13 mouse cellular contexts compared by ENCODE assay signal in the genomic region with DNA sequence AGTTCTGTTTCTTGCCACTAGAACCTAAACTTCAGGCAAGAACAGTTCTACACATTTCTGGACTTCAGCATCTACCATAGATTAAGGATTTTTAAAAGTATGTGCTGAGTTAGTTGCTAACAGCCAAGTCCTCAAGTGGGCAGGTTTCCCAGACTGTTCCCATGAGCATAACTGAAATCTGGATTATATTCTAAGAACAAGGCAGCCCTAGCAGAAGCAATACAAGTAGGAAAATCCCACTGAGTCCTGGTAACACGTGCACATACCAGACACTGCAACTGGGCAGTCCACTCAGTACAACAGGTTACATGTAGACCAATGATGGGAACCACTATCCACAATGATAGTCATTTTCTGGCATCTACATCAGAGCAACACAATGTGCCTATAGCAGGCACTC. TPM values are rescaled to one million over a fixed set of nuclear protein-coding genes. Genes with fewer than 3 reads are reported as not detected.
DNase-seq lines count a peak whose midpoint lies in the region; ATAC-seq and TF ChIP-seq lines count a peak whose summit lies in the region.
"Had no signal": no experiment of that assay in that cellular context is flagged by ENCODE, and none has a peak within 500 bp of the region (broad histone marks: within the 10 kb centered on the region; RNA-seq: fewer than 3 reads in every experiment).

No protein-coding gene starts in this region.

- no peak for TF ChIP-seq POLR2A in liver, adult 2 months (IDR thresholded peaks at IDR 0.05; ENCODE audit: extremely low read depth, insufficient read depth, low read length)

- WGBS in liver, adult 2 months: 90% methylated on average over 1 of the region's 1 CpGs
- 89% methylated on average over 1 of the region's 1 CpGs for WGBS in heart, embryonic 10.5 days
- WGBS in stomach, embryonic 16.5 days: 85% methylated on average over 1 of the region's 1 CpGs
- 77% methylated on average over 1 of the region's 1 CpGs for WGBS in midbrain, embryonic 15.5 days

- no peak for TF ChIP-seq CTCF in liver, adult 2 months (IDR thresholded peaks at IDR 0.05; ENCODE audit: low read depth, low read length)

- H3K27me3 ChIP-seq in liver, adult 2 months (ENCODE audit: control insufficient read depth, insufficient read depth, low read length): no peaks in the 10 kb centered on the region
- H3K27me3 ChIP-seq in heart, embryonic 10.5 days (ENCODE audit: insufficient read depth, poor library complexity, severe bottlenecking): no peaks in the 10 kb centered on the region
- no peaks in the 10 kb centered on the region for H3K27me3 ChIP-seq in stomach, embryonic 16.5 days (ENCODE audit: control insufficient read depth, insufficient read depth, low read length)
- no peaks in the 10 kb centered on the region; the same call in 1 of the 2 replicates for H3K27me3 ChIP-seq in midbrain, embryonic 15.5 days (replicated peaks)
- H3K27me3 ChIP-seq: embryonic facial prominence, embryonic 15.5 days; hindbrain, embryonic 12.5 days; limb, embryonic 15.5 days; neural tube, embryonic 12.5 days had no signal

- H3K4me1 ChIP-seq in liver, adult 2 months (ENCODE audit: control insufficient read depth, insufficient read depth, low read length): peaks cover 31% of the 10 kb centered on the region
- peaks cover 43% of the 10 kb centered on the region for H3K4me1 ChIP-seq in heart, embryonic 10.5 days
- H3K4me1 ChIP-seq in stomach, embryonic 16.5 days (ENCODE audit: control insufficient read depth, insufficient read depth, low read length): peaks cover 16% of the 10 kb centered on the region
- H3K4me1 ChIP-seq in midbrain, embryonic 15.5 days: peaks cover 3% of the 10 kb centered on the region

- H3K4me2 ChIP-seq in stomach, embryonic 16.5 days (ENCODE audit: low read depth, low read length): no peak overlapping the region
- H3K4me2 ChIP-seq in midbrain, embryonic 15.5 days: no peak overlapping the region
- H3K4me2 ChIP-seq: embryonic facial prominence, embryonic 15.5 days; hindbrain, embryonic 12.5 days; limb, embryonic 15.5 days; neural tube, embryonic 12.5 days had no signal

- ATAC-seq in frontal cortex, adult (ENCODE audit: low TSS enrichment): peak; percentile 35
- no peak for ATAC-seq in stomach, embryonic 16.5 days (ENCODE audit: insufficient read depth, low FRiP score)
- no peak for ATAC-seq in midbrain, embryonic 15.5 days (replicated peaks)

- H3K79me2 ChIP-seq in liver, adult 2 months (ENCODE audit: control insufficient read depth, insufficient read depth, low read length): peaks cover 39% of the 10 kb centered on the region; the same call in 1 of the 2 replicates

- no peaks in the 10 kb centered on the region for H3K9me3 ChIP-seq in heart, embryonic 10.5 days
- H3K9me3 ChIP-seq in stomach, embryonic 16.5 days (replicated peaks; ENCODE audit: control insufficient read depth, low read length): no peaks in the 10 kb centered on the region
- no peaks in the 10 kb centered on the region for H3K9me3 ChIP-seq in midbrain, embryonic 15.5 days
- H3K9me3 ChIP-seq: embryonic facial prominence, embryonic 15.5 days; hindbrain, embryonic 12.5 days; limb, embryonic 15.5 days; neural tube, embryonic 12.5 days had no signal

- no peak for DNase-seq in frontal cortex, postnatal 10 days (ENCODE audit: low spot score in 2 of 2)
- no peak for DNase-seq in liver, adult 2 months (ENCODE audit: extremely low read depth, low read depth, low spot score)
- DNase-seq in liver: no peak
- DNase-seq in heart, embryonic 10.5 days (ENCODE audit: low spot score): no peak
- no peak for DNase-seq in cerebellum, adult 11-12 months
- DNase-seq: cerebellum, adult 8-10 months had no signal

- no peak overlapping the region for H3K4me3 ChIP-seq in liver, adult 2 months (ENCODE audit: insufficient read depth, low read depth, low read length)
- no peak overlapping the region for H3K4me3 ChIP-seq in heart, embryonic 10.5 days
- H3K4me3 ChIP-seq in stomach, embryonic 16.5 days (replicated peaks; ENCODE audit: low read length): no peak overlapping the region
- no peak overlapping the region for H3K4me3 ChIP-seq in midbrain, embryonic 15.5 days
- H3K4me3 ChIP-seq: embryonic facial prominence, embryonic 15.5 days; hindbrain, embryonic 12.5 days; limb, embryonic 15.5 days; neural tube, embryonic 12.5 days had no signal

- H3K36me3 ChIP-seq in liver, adult 2 months (ENCODE audit: control insufficient read depth, insufficient read depth, low read length): no peaks in the 10 kb centered on the region; the same call in 1 of the 2 replicates
- H3K36me3 ChIP-seq in heart, embryonic 10.5 days: peaks cover 10% of the 10 kb centered on the region; the same call in 1 of the 2 replicates
- no peaks in the 10 kb centered on the region for H3K36me3 ChIP-seq in stomach, embryonic 16.5 days (ENCODE audit: control insufficient read depth, insufficient read depth, low read length)
- no peaks in the 10 kb centered on the region for H3K36me3 ChIP-seq in midbrain, embryonic 15.5 days (replicated peaks)

- no peak overlapping the region for H3K9ac ChIP-seq in liver, adult 2 months (ENCODE audit: low read depth, low read length)
- no peak overlapping the region for H3K9ac ChIP-seq in stomach, embryonic 16.5 days (ENCODE audit: low read length)
- H3K9ac ChIP-seq in midbrain, embryonic 15.5 days: no peak overlapping the region
- H3K9ac ChIP-seq: embryonic facial prominence, embryonic 15.5 days; hindbrain, embryonic 12.5 days; limb, embryonic 15.5 days; neural tube, embryonic 12.5 days had no signal

- H3K27ac ChIP-seq in liver, adult 2 months (replicated peaks; ENCODE audit: insufficient read depth, low read depth, low read length): peak overlapping the region; percentile 59
- peak overlapping the region; percentile 26; the same call in 1 of the 2 replicates for H3K27ac ChIP-seq in heart, embryonic 10.5 days
- H3K27ac ChIP-seq in stomach, embryonic 16.5 days (ENCODE audit: low read length): peak overlapping the region; percentile 90; the same call in 1 of the 2 replicates
- H3K27ac ChIP-seq in midbrain, embryonic 15.5 days: no peak overlapping the region
- H3K27ac ChIP-seq: hindbrain, embryonic 12.5 days; neural tube, embryonic 12.5 days had no signal

RNA-seq across cellular contexts. Expression of gene Tbc1d14, which starts 17.3 kb away (rescaled TPM):
- 5.4 and 8.2 TPM in 2 replicates for total RNA-seq in liver, adult 2 months (2014; rRNA removed)
- 8.4 and 8.9 TPM in 2 replicates for polyA plus RNA-seq in liver, adult 2 months (2012; rRNA removed)
- polyA plus RNA-seq in heart, embryonic 10.5 days (2016; fragmentation: Nextera tagmentation; extraction: Ambion mirVana): 22.5 and 26.8 TPM in 2 replicates
- polyA plus RNA-seq in stomach, embryonic 16.5 days (2015; fragmentation: Nextera tagmentation; extraction: Ambion mirVana): 39.5 and 43.6 TPM in 2 replicates
- polyA plus RNA-seq in midbrain, embryonic 15.5 days (2015; fragmentation: Nextera tagmentation; extraction: Ambion mirVana): 70.4 and 75.0 TPM in 2 replicates
